Mouse (Mus musculus) hindbrain, embryonic 14.5 days (tissue): ENCODE data around the gene Egln2. TPM values are rescaled to one million over a fixed set of nuclear protein-coding genes. Genes with fewer than 3 reads are reported as not detected.
A peak's percentile ranks its signal among the peaks of the same experiment; 100 is the strongest.

Experiments
- ATAC-seq: fragments of 200-750 bp; cut with Nextera tagmentation; 2 replicates; pipeline ENCODE4 v1.8.0; 2017; ENCODE audit warnings: moderate number of reproducible peaks, mild to moderate bottlenecking, moderate TSS enrichment, moderate library complexity; ENCODE audit not compliant: low FRiP score
- DNase-seq: peaks from one replicate; pipeline ENCODE4 v3.0.0-alpha.2; 2015; ENCODE audit warnings: low spot score
- H3K27ac ChIP-seq: fragments of 300-500 bp; sonication (generic); 2 replicates; pipeline ENCODE4 v1.5.1; 2014; ENCODE audit warnings: mild to moderate bottlenecking, moderate library complexity
- H3K27me3 ChIP-seq: fragments of 300-500 bp; sonication (generic); 2 replicates; pipeline ENCODE4 v1.6.1; 2014; ENCODE audit warnings: mild to moderate bottlenecking, low read length, mixed read lengths; ENCODE audit not compliant: control insufficient read depth, insufficient read depth
- H3K36me3 ChIP-seq: fragments of 300-500 bp; sonication (generic); replicated peaks from 2 replicates; pipeline ENCODE4 v1.6.1; 2014; ENCODE audit not compliant: control insufficient read depth, insufficient read depth
- H3K4me1 ChIP-seq: fragments of 300-500 bp; sonication (generic); replicated peaks from 2 replicates; pipeline ENCODE4 v1.6.1; 2014; ENCODE audit warnings: antibody characterized with exemption, low read length, mixed read lengths; ENCODE audit not compliant: control insufficient read depth, insufficient read depth
- H3K4me2 ChIP-seq: fragments of 300-500 bp; sonication (generic); replicated peaks from 2 replicates; pipeline ENCODE4 v1.6.1; 2014; ENCODE audit warnings: mild to moderate bottlenecking, moderate library complexity
- H3K4me3 ChIP-seq: fragments of 300-500 bp; sonication (generic); replicated peaks from 2 replicates; pipeline ENCODE4 v1.5.1; 2014; ENCODE audit warnings: mild to moderate bottlenecking, low read length
- H3K9ac ChIP-seq: fragments of 300-500 bp; sonication (generic); 2 replicates; pipeline ENCODE4 v1.6.1; 2014
- H3K9me3 ChIP-seq: fragments of 300-500 bp; sonication (generic); 2 replicates; pipeline ENCODE4 v1.6.1; 2016; ENCODE audit warnings: low read length; ENCODE audit not compliant: control insufficient read depth
- WGBS: fragments of 180-500 bp; shearing (Covaris S2); extraction: QIAGEN DNeasy Blood & Tissue Kit; methylation state at CpG from one replicate; pipeline ENCODE4 v1.1.7; 2014; 5-methylcytosine and 5-hydroxymethylcytosine counted together
- polyA plus RNA-seq: library from polyadenylated mRNA; unstranded; fragments of >200 nt; fragmentation: Nextera tagmentation; extraction: Ambion mirVana; gene quantifications from 2 replicates; pipeline ENCODE4 v1.2.1, GENCODE M21; 2014

Egln2 gene
- polyA plus RNA-seq, 1 experiment from 2014 or later = 55.3 TPM

DNA sequence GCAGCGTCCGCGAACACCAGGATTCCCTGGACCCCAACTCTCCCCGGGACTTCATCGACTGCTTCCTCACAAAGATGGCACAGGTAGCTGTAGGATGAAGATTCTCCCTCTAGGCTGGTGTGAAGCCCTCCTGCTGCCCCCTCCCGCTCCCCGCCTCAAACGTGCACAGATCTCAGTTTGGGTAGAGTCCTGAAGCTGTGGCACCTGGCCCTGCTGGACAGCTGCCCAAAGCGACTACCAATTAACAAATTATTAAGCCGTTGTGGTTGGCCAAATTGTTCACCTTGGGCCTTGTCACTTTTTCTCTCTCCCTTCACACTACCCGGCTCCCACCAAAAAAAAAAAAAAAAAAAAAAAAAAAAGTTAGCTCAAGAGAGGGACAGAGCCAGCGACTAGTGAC is 36.8 kb downstream of the Egln2 start:
- Histone ChIP-seq H3K9ac (no peak overlapping the region), H3K27me3 (no peaks in the 10 kb centered on the region), H3K36me3 (no peaks in the 10 kb centered on the region), H3K4me1 (no peaks in the 10 kb centered on the region), H3K4me3 (no peak overlapping the region), H3K9me3 (no peaks in the 10 kb centered on the region), H3K4me2 (no peak overlapping the region), H3K27ac (no peak overlapping the region)
- ATAC-seq = no peak
- 90% methylated on average over 12 of the region's 12 CpGs for WGBS
- no peak for DNase-seq

DNA sequence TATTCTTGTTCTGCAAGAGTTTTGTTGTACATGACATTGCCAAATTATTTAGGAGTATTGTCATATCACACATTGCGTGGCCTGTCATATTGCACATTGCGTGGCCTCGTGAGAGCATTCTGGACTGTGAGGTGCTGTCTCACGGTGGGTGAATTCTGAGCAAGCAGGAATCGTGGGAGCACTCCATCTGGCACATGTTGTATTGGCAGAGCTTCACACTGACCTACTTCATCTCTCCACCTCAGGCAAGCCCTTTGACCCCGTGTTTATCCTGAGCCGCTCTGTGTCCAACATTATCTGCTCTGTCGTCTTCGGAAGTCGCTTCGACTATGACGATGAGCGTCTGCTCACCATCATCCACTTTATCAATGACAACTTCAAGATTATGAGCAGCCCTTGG is 37.7 kb downstream of the Egln2 start:
- Histone ChIP-seq H3K27me3 (no peaks in the 10 kb centered on the region), H3K27ac (no peak overlapping the region), H3K36me3 (no peaks in the 10 kb centered on the region), H3K4me2 (no peak overlapping the region), H3K9ac (no peak overlapping the region), H3K9me3 (no peaks in the 10 kb centered on the region), H3K4me1 (no peaks in the 10 kb centered on the region), H3K4me3 (no peak overlapping the region)
- ATAC-seq (no peak), DNase-seq (no peak)
- WGBS = 92% methylated on average over 13 of the region's 13 CpGs

DNA sequence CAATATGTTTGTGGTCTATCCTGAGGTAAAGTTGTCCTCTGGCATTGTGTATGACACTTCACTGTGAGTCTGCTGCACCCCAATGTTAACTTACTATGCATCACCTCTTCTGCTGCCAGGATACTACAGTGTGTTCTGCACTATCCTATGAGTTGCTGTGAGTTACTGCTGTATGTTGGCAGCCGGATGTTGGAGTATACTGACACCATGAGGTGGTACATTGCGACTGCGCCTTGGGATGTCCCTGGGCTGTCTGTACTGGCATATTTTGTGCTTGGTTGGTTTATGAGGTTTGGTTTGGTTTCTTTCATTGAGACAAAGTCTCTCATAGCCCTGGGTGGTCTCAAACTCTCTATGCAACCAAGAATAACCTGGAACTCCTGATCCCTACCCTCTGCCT is 38.4 kb downstream of the Egln2 start:
- H3K9ac ChIP-seq = no peak overlapping the region
- H3K4me1 ChIP-seq = no peaks in the 10 kb centered on the region
- H3K4me2 ChIP-seq = no peak overlapping the region
- no peaks in the 10 kb centered on the region for H3K9me3 ChIP-seq
- no peaks in the 10 kb centered on the region for H3K36me3 ChIP-seq
- no peak overlapping the region for H3K4me3 ChIP-seq
- no peaks in the 10 kb centered on the region for H3K27me3 ChIP-seq
- DNase-seq = peak; percentile 36
- no peak overlapping the region for H3K27ac ChIP-seq
- ATAC-seq = peak; percentile 71; the same call in 1 of the 2 replicates
- 51% methylated on average over 3 of the region's 3 CpGs for WGBS

DNA sequence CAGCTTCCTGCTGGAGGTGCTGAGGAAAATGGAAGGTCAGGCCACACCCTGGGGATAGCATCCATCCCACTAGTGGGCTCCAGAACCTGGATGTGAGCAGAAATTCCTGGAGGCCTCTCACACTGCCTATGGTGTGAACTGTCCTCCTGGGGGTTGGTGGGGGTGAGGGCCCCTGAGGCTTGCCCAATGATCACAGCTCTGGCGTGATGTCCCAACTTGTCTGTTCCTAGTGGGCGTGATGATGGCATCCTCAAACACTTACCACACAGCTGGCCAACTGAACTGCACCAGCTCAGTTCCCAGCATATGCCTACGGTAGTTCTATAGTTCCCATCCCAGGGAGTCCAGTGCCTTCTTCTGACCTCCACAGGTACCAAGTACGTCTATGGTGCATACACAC is 41.6 kb downstream of the Egln2 start:
- Histone ChIP-seq H3K27me3 (no peaks in the 10 kb centered on the region), H3K9ac (no peak overlapping the region), H3K36me3 (no peaks in the 10 kb centered on the region), H3K4me2 (no peak overlapping the region), H3K4me1 (no peaks in the 10 kb centered on the region), H3K4me3 (no peak overlapping the region), H3K9me3 (no peaks in the 10 kb centered on the region), H3K27ac (no peak overlapping the region)
- 84% methylated on average over 4 of the region's 4 CpGs for WGBS
- DNase-seq (no peak), ATAC-seq (no peak)

DNA sequence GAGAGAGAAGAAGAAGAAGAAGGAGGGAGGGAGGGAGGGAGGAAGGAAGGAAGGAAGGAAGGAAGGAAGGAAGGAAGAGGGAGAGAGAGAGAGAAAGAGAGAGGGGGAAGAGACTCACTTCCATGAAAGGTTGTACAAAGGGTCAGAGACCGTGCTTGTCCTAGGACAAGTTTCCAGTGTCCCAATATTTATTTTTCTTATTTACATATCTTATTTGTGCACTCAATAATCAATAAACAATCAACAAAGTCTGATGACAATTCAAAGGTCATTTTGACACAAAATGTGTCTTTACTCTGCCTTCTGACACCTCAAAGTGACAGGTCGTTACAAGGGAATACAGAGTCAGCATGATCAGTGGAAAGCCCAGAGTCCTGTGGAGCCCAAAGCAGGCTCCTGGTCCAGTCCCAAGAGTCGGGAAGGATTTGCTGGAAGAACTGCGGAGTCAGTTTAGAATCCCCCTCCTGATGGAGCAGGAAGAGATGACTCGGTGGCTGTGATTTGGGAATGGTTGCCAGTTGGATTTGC is 42.2 kb downstream of the Egln2 start:
- WGBS = 85% methylated on average over 5 of the region's 5 CpGs
- Histone ChIP-seq H3K9me3 (no peaks in the 10 kb centered on the region), H3K36me3 (no peaks in the 10 kb centered on the region), H3K4me1 (no peaks in the 10 kb centered on the region), H3K27ac (no peak overlapping the region), H3K9ac (no peak overlapping the region), H3K27me3 (no peaks in the 10 kb centered on the region), H3K4me2 (no peak overlapping the region), H3K4me3 (no peak overlapping the region)
- no peak for ATAC-seq
- DNase-seq = no peak

DNA sequence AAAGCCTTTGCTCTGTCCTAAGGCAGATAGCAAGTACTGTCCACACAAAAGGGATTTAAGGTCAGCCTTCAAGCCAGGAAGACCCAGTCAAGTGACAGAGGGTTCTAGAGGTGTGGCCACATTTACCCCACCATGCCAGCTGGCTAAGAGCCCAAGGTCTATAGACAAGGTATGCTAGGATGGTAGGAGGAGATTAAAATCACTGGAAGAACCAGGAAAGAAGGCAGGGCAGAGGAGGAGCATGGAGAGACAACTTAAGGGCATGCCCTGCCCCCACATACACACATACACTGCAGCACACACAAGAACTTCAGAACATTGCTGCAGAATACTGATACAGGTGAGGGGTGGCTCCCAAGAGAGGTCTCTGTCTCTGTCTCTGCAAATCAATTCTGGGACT is 46.9 kb downstream of the Egln2 start, which contains the start of gene Cyp2f2:
Gene Cyp2f2, plus strand, starts transcription at position 234 of the 400 bp plus-strand sequence.
- H3K4me1 ChIP-seq = no peaks in the 10 kb centered on the region
- no peak within 1 kb of the TSS for H3K27ac ChIP-seq
- no peak within 1 kb of the TSS for H3K4me3 ChIP-seq
- ATAC-seq (no peak), DNase-seq (no peak)
- H3K9me3 ChIP-seq = no peaks in the 10 kb centered on the region
- H3K36me3 ChIP-seq = no peaks in the 10 kb centered on the region
- no peak within 1 kb of the TSS for H3K9ac ChIP-seq
- H3K27me3 ChIP-seq = no peaks in the 10 kb centered on the region
- no peak within 1 kb of the TSS for H3K4me2 ChIP-seq

DNA sequence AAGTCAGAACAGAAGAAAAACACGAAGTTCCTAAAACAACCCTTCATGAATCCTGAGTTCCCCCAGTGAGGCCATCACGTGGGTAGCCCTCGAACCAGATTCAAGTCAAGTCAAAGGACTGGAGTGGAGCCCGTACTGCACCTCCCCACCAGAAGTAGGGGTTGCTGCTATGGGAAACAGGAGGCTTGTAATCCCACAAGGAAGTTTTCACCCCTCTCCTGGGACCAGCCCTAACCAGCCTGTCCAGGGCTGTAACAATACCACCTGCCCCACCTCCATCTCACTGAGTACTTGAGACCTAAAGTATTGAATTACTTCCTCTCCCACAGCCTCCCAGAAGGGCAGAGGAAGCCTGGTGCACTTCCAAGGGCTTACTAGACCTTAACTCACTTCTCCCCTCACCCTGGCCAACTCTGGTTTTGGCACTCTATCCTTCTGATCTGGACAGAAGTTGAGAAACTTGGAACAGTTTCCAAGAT is 48.5 kb downstream of the Egln2 start:
- no peak overlapping the region for H3K9ac ChIP-seq
- H3K27ac ChIP-seq = no peak overlapping the region
- H3K4me3 ChIP-seq = no peak overlapping the region
- no peaks in the 10 kb centered on the region for H3K9me3 ChIP-seq
- no peaks in the 10 kb centered on the region for H3K4me1 ChIP-seq
- DNase-seq = no peak
- WGBS = 79% methylated on average over 4 of the region's 4 CpGs
- no peak for ATAC-seq
- no peaks in the 10 kb centered on the region for H3K36me3 ChIP-seq
- no peak overlapping the region for H3K4me2 ChIP-seq
- no peaks in the 10 kb centered on the region for H3K27me3 ChIP-seq

DNA sequence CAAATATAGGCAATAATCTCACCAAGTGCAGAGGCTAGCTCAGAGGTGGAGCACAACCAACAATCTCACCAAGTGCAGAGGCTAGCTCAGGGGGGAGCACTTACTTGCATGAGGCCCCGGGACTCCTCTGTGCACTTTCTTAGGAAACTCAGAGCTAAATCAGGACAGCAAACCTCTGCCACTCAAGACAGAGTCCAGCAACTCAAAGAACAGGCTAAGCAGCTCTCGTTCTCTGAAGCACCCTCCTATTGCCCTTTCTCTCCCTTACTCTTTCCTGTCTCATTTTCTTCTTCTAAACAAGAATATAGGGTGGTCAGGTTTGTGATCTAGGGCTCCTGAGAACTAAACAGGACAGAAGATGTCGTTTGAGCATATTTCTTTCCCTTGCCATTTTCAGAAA is 54.6 kb downstream of the Egln2 start:
- Histone ChIP-seq H3K4me2 (no peak overlapping the region), H3K27ac (no peak overlapping the region), H3K36me3 (no peaks in the 10 kb centered on the region), H3K27me3 (no peaks in the 10 kb centered on the region), H3K9me3 (no peaks in the 10 kb centered on the region), H3K4me1 (no peaks in the 10 kb centered on the region), H3K4me3 (no peak overlapping the region), H3K9ac (no peak overlapping the region)
- no peak for DNase-seq
- WGBS = 78% methylated on average over 3 of the region's 3 CpGs
- no peak for ATAC-seq

DNA sequence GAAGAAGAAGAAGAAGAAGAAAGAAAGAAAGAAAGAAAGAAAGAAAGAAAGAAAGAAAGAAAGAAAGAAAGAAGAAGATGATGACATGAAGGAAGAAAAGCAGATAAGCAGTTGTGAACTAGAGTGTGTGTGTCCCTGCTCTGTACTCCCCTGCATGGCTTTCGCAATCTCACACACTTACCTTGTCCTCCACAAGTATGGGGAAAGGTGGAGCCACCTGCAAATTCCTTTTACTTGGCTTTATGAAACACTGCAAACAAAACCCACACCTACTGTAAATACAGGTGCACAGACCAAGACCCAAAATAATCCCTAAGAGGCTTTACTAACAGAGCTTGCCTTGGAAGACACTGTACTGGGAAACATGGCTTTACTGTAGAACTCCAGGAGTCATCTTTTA is 55.6 kb downstream of the Egln2 start:
- no peaks in the 10 kb centered on the region for H3K4me1 ChIP-seq
- no peak overlapping the region for H3K9ac ChIP-seq
- no peak for ATAC-seq
- H3K4me3 ChIP-seq = no peak overlapping the region
- H3K27me3 ChIP-seq = no peaks in the 10 kb centered on the region
- no peak overlapping the region for H3K4me2 ChIP-seq
- no peaks in the 10 kb centered on the region for H3K36me3 ChIP-seq
- WGBS = 96% methylated on average over 1 of the region's 1 CpGs
- H3K27ac ChIP-seq = no peak overlapping the region
- no peak for DNase-seq
- H3K9me3 ChIP-seq = no peaks in the 10 kb centered on the region

DNA sequence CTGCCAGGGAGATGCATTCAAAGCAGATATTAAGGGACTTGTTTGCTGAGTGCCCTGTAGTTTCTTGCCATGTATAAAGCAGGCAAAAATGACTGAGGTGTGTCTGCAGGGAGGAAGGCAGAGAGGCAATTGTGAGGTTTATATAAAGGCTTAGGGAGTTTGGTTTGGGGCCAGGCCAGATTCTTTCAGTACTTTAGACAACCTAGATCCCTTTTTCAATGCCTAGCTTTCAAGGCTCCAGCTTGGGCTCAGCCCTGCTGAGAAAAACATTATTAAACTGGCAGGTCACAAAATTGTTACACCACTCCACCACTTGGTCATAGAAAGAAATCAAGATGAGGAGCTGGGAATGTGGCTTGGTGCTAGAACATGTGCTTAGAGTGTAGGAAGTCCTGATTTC is 56.3 kb downstream of the Egln2 start:
- ATAC-seq = no peak
- no peaks in the 10 kb centered on the region for H3K27me3 ChIP-seq
- H3K36me3 ChIP-seq = no peaks in the 10 kb centered on the region
- no peak for DNase-seq
- H3K4me3 ChIP-seq = no peak overlapping the region
- H3K4me1 ChIP-seq = no peaks in the 10 kb centered on the region
- H3K27ac ChIP-seq = no peak overlapping the region
- no peak overlapping the region for H3K9ac ChIP-seq
- no peak overlapping the region for H3K4me2 ChIP-seq
- H3K9me3 ChIP-seq = no peaks in the 10 kb centered on the region
